Mouse (Mus musculus): ENCODE data around the gene Gm20388. TPM values are rescaled to one million over a fixed set of nuclear protein-coding genes. Genes with fewer than 3 reads are reported as not detected.

Gm20388 gene
- total RNA-seq, 2 experiments from 2014 or later, result 2.4 to 2.6 TPM

DNA sequence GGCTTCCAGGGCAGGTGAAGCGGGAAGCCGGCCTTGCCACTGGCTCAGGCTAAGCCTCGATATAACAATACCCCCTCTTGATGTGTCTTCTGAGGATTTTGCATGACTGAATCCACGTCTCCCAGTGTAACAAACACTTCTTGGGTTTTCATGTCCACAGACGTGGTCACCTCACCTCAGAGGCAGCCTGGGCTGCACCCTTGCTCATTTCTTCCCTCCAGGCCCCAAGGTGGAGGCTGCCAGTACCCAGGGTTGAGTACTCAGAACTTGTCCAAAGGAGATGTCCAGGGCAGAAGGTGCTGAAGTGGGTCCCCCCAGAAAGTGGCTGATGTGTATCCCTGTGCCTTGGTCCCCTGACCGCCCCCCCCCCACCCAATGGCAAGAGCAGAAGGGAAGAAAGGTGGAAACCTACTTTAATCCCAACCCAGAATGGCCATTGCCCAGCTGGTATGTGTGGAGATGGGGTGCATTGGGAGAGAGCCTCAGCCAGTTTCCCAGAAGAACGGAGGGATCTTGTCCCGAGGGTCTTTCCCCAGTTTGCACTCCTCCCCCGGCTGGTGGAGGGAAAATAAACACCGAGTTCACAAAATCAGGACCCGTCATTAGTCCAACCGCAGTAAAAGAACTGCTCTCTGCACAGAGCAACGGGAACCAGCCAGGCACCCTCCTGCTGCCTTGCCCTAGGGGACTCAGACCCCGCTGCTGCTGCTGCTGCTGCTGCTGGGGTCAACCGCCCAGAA lies 1163.6 kb downstream of the Gm20388 start:
- intact Hi-C loops (cut with DNase I), result loop anchor here (2.0 kb wide), 1 partner anchor 45 kb away; no protein-coding TSS in a partner anchor
- no peak overlapping the region for H3K27ac ChIP-seq
- no peak overlapping the region for H3K4me3 ChIP-seq
- DNase-seq (ENCODE audit: extremely low spot score in 1 of 2, low spot score in 2 of 2), result no peak
- no peak for TF ChIP-seq CTCF (IDR thresholded peaks at IDR 0.05)

DNA sequence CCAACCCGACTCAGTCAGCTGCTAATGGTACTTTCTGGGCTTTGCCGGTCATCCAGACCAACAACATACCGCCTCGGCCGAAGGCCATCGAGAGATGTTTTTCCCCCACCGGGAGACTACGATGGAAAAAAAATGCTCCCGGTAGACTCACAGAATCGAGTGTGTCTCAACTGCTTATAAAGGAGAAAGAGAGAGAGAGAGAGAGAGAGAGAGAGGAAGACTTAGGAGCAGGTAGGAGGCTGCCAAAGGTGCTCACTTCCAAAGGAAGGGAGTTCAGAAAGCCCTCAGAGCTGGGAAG lies 1164.2 kb downstream of the Gm20388 start:
- no peak for TF ChIP-seq CTCF (IDR thresholded peaks at IDR 0.05)
- no peak overlapping the region for H3K4me3 ChIP-seq
- intact Hi-C loops (cut with DNase I), result loop anchor here (2.0 to 5.0 kb wide), 2 partner anchors 44 to 187 kb away; no protein-coding TSS in a partner anchor
- H3K27ac ChIP-seq, result no peak overlapping the region
- no peak for DNase-seq (ENCODE audit: extremely low spot score in 1 of 2, low spot score in 2 of 2)

DNA sequence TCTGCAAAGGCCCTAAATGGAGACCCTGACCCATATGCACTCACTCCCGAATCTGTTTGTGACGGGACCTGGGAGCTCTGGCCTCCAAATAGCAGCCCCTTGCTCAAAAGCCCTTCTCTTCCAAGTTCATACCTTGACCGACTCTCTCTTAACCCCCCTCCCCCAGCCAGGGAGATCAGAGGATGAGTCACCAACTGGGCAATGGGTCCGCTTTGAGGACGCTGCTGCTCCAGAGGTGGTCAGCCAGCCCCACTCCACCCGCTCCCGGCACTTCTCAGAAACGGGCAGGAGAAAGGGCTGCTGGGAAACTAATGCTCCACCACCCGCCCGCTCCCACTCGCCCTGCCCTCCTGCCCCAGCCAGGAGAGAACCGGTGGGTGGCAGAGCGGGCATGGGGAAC lies 1165.3 kb downstream of the Gm20388 start:
- DNase-seq (ENCODE audit: extremely low spot score in 1 of 2, low spot score in 2 of 2), result no peak
- no peak overlapping the region for H3K4me3 ChIP-seq
- intact Hi-C loops (cut with DNase I), result loop anchor here (2.0 to 5.0 kb wide), 2 partner anchors 43 to 189 kb away; no protein-coding TSS in a partner anchor
- H3K27ac ChIP-seq, result no peak overlapping the region
- no peak for TF ChIP-seq CTCF (IDR thresholded peaks at IDR 0.05)

DNA sequence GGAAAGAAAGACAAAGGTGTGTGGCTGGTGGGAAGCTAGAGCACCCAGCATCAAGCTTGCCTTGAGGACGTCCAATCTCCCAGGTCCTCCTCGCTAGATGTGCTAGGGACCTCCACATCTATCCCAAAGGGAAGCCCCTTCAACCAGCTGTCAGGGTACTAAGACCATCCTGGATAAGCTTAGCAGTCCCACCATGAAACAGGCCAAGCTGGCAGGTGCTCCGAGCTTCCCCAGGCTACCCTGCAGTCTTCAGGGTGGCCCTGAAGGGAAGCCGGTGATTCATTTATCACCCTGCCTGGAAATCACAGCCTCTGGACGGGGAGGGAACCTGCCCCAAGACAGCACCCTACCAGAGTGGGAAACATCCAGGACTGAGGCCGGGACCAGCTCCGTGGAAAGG lies 1165.9 kb downstream of the Gm20388 start:
- no peak for DNase-seq (ENCODE audit: extremely low spot score in 1 of 2, low spot score in 2 of 2)
- H3K27ac ChIP-seq, result no peak overlapping the region
- TF ChIP-seq CTCF (IDR thresholded peaks at IDR 0.05), result no peak

DNA sequence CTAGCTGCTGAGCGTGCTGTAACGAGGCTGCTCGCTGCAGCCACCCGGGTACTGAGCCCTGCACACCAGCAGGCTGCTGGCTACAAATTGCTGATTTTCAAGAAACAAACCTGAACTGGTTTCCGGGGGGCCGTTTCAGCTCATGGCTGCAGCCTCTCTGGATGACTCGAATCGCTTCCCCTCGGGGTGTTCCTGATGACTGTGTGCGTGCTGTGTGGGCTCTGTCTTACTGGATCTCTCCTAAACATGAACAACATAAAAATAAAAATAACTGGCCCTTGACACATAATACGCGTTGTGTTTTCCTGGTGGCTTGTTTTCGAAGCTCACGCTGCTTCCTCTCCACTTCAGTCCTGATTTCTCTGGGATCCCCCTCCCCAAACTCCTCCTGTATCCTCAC lies 1168.1 kb downstream of the Gm20388 start:
- Histone ChIP-seq H3K4me3 (no peak overlapping the region), H3K27ac (no peak overlapping the region)
- intact Hi-C loops (cut with DNase I), result loop anchor here (5.0 kb wide), 1 partner anchor 191 kb away; no protein-coding TSS in a partner anchor
- TF ChIP-seq CTCF (IDR thresholded peaks at IDR 0.05), result no peak
- no peak for DNase-seq (ENCODE audit: extremely low spot score in 1 of 2, low spot score in 2 of 2)

More for the DNA sequence above, 1165.9 kb downstream of the Gm20388 start:
- no peak overlapping the region for H3K4me3 ChIP-seq
- intact Hi-C loops (cut with DNase I), result loop anchor here (5.0 kb wide), 1 partner anchor 189 kb away; no protein-coding TSS in a partner anchor

DNA sequence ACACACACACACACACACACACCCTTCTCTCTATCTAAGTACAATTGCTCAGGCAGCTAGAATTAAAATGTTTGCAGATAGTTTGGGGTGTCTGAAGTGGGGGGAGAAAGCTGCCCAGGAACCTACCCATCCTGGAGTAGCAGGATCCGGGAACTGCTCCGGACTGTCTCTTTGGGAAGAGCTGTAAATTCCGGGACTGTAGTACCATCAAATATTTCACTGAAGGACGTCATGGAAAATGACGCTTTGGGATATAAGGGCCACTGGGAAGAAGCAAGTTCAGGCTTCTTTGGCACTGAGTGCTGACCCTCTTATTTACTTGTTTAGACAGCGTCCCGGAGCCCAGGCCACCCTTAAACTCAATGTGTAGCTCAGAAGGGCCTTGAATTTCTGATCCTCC lies 1168.6 kb downstream of the Gm20388 start:
- Histone ChIP-seq H3K27ac (no peak overlapping the region), H3K4me3 (no peak overlapping the region)
- TF ChIP-seq CTCF (IDR thresholded peaks at IDR 0.05), result no peak
- intact Hi-C loops (cut with DNase I), result loop anchor here (5.0 kb wide), 1 partner anchor 192 kb away; no protein-coding TSS in a partner anchor
- no peak for DNase-seq (ENCODE audit: extremely low spot score in 1 of 2, low spot score in 2 of 2)

DNA sequence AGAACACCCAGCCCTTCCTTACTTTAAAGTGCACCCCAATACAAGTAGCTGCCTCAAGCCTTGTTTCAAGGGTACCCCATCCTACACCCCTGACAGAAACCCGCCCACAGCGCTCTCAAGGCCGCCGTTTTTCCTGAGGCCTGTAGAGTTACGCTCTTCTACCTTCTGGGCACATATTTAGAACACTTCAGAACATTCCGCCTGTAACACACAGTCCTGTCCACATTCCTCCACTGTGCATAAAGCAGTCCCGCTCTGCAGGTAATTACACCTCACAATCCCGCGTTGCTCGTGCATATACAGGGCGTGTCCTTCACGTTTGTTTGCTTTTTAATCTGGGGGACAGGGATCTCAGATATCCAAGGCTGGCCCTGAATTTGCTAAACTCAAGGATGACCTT lies 1169.3 kb downstream of the Gm20388 start:
- H3K27ac ChIP-seq, result no peak overlapping the region
- intact Hi-C loops (cut with DNase I), result loop anchor here (5.0 kb wide), 1 partner anchor 193 kb away; no protein-coding TSS in a partner anchor
- no peak for DNase-seq (ENCODE audit: extremely low spot score in 1 of 2, low spot score in 2 of 2)
- H3K4me3 ChIP-seq, result no peak overlapping the region
- TF ChIP-seq CTCF (IDR thresholded peaks at IDR 0.05), result no peak

DNA sequence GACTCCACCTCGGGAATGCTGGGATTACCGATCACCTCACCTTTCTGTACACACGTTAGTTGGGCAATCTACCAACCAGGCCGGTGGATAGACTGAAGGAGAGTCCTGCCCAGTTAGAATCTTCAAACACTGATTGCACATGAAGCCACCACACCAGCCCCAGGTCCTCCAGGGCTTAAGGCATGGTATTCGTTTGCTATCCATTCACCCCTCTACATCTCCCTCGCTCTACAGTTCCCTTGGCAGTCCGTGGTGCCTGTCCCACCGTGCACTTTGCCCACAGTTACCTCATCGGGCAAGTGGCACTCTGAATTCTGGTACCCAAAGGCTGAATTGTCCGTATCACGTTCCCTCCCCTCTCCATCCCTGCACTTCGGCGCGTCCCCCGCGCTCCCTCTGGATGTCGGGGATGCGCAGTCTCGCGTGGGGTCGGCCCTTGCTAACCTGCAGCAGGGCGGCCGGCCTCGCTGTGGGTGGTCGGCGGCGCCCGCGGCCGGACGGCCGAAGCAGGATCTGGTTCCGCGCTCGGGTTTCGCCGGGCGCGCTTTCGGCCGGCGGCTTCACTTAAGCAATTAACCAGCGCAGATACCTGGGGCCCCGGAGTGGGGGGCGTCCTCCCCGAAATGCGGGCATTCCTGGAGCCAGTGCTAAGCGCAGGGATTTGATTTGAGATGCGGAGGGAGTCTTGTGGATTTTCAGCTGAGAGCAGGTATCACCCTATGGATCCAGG lies 1169.9 kb downstream of the Gm20388 start:
- no peak overlapping the region for H3K27ac ChIP-seq
- TF ChIP-seq CTCF (IDR thresholded peaks at IDR 0.05), result no peak
- DNase-seq (ENCODE audit: extremely low spot score in 1 of 2, low spot score in 2 of 2), result no peak
- intact Hi-C loops (cut with DNase I), result no loop called here
- H3K4me3 ChIP-seq, result no peak overlapping the region

DNA sequence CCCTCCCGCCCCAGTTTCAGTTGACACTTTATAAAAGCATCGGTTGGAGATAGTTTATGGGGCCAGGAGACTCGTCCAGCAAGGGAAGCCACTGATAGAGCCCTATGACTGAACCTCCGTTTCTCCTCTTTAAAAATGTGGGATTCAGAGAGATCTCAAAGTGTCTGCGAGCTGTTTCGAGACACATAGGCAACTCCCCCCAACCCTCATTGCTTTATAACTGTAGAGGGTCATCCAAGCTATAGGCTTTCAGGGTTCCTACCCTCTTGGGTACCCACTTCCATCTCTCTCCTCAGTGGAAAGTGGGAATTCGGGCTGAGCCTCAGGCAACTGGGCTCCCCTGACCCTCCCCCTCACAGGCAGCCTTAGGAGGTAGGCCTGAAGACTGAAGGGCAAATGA lies 1170.8 kb downstream of the Gm20388 start:
- TF ChIP-seq CTCF (IDR thresholded peaks at IDR 0.05), result no peak
- intact Hi-C loops (cut with DNase I), result no loop called here
- no peak overlapping the region for H3K27ac ChIP-seq
- no peak overlapping the region for H3K4me3 ChIP-seq
- DNase-seq (ENCODE audit: extremely low spot score in 1 of 2, low spot score in 2 of 2), result no peak

DNA sequence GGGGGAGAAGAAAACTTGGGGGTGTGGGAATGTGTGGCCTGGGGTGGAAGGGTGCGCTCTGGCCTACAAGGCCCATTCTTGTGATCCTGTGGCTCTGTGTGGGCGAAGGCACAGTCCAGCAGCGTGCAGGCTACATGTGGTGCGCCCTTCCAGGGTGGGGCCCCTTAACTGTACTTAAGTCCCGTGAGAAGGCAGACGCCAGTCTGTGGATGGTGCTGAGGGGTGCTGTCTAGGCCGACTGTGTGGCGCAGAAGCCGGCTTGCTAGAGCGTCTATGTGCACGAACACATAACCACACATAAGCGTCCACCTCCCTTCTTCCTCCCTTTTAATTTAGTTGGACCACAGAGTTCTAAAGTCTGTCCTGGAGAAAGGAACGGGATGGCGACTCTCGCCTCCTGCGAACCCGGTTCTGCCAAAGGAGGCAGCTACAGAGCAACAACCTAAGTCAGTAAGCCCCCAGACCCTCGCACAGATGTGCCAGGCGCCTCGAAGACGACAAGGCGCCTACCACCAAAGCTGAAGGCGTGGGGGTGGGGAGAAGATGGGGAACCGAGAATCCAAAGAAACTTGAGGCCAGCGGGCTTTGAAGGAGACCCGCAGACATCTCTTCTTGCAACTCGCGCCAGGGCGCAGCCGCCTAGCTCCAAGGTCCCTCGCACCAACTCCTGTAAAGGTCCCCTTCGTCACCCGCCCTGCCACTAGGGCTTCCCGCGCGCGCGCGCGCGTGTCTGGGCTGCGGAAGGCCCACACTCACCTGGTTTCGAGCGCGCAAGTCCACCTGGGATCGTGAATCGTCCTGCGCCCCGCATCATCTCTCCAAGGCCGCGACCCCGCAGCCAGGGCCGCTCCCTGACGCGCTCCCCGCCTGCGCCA lies 1171.8 kb downstream of the Gm20388 start:
- peak overlapping the region; percentile 48; the same call in 1 of the 2 replicates for H3K4me3 ChIP-seq
- TF ChIP-seq CTCF (IDR thresholded peaks at IDR 0.05), result no peak
- DNase-seq (ENCODE audit: extremely low spot score in 1 of 2, low spot score in 2 of 2), result no peak
- intact Hi-C loops (cut with DNase I), result no loop called here
- no peak overlapping the region for H3K27ac ChIP-seq

DNA sequence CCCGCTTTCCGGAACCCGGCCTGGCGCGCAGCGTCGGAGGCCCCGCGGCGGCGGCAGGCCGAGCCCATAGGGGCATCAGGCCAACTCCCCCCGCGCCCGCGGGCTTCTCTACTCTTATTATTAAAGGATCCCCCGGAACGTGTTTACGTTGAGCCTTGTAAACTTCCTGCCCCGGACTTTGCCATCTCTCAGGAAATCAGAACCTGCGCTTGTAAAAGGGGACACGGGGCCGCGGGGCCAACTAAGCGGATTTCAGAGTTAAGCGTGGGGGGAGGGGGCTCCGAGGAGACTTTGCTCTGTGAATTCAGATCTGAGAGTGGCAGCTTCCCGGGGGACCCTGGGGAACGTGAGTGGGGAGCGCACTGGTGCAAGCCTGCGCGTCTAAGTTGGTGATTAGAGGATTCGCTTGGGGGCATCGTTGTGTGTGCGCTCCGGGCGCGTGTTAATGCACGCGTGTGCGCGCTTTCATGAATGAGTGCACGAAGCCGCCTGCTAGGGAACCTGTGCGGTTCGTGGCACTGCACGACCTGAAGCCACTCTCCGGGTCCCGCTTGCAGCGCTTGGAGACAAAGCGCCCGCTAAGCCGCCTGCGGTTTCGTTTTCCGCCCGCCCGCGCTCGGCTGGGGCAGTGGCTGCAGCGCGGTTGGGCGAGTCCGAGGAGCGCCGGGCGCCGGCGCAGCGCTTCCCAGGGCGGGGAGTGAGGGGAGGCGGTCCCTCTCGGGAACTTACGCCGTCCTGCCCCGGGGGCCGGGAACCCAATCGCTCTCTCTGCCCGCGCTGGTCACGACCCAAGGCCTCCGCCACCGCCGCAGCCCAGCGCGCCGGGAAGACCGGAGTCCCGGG lies 1172.7 kb downstream of the Gm20388 start:
- no peak for DNase-seq (ENCODE audit: extremely low spot score in 1 of 2, low spot score in 2 of 2)
- Histone ChIP-seq H3K27ac (peak overlapping the region; percentile 15; the same call in 1 of the 2 replicates), H3K4me3 (peak overlapping the region; percentile 48)
- TF ChIP-seq CTCF (IDR thresholded peaks at IDR 0.05), result no peak
- intact Hi-C loops (cut with DNase I), result no loop called here
